Mouse (Mus musculus) liver, adult 10 weeks (tissue): ENCODE results near the gene Sort1. TPM values are rescaled to one million over a fixed set of nuclear protein-coding genes. Genes with fewer than 3 reads are reported as not detected.

ENCODE experiments used
- polyA plus RNA-seq: library from polyadenylated mRNA; stranded (reverse); fragments of 350-450 nt; fragmentation: Illumina TruSeq; extraction: RNeasy Lipid Tissue Mini Kit (QIAGEN cat#74804); gene quantifications from one replicate; pipeline ENCODE4 v1.2.3, GENCODE M21; 2014; ENCODE audit warnings: low read depth, low replicate concordance

Gene Sort1
- 5.6 TPM for polyA plus RNA-seq

DNA sequence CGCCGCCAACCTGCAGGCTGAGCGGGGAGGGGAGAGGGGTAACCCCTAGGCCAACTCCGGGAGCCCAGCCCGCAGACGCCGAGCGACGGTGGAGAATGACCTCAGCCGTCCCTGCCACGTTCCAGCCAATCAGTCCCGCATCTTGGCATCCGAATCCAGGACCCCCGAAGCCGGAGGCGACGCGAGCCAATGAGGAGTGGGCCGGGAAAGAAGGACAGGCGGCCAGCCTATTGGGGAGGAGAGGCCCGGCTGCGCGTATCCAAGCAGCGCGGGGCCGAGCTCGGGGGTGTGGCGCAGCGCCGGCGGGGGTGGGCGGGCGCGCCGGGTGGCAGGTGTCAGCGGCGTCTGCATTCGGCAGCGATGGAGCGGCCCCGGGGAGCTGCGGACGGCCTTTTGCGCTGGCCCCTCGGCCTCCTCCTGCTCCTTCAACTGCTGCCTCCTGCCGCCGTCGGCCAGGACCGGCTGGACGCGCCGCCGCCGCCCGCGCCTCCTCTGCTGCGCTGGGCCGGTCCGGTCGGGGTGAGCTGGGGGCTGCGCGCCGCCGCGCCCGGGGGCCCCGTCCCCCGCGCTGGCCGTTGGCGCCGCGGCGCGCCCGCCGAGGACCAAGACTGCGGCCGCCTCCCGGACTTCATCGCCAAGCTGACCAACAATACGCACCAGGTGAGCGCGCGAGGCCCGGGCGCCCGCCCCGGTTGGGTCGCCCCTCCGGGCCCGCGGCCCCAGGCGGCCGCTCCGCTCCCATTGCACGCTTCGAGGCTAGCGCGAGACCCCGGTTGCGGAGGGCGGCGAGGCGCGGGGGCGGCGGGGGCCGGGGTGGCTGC, at the start of gene Sort1:
Gene Sort1, plus strand, starts transcription at position 302 of the 821 bp plus-strand sequence.

DNA sequence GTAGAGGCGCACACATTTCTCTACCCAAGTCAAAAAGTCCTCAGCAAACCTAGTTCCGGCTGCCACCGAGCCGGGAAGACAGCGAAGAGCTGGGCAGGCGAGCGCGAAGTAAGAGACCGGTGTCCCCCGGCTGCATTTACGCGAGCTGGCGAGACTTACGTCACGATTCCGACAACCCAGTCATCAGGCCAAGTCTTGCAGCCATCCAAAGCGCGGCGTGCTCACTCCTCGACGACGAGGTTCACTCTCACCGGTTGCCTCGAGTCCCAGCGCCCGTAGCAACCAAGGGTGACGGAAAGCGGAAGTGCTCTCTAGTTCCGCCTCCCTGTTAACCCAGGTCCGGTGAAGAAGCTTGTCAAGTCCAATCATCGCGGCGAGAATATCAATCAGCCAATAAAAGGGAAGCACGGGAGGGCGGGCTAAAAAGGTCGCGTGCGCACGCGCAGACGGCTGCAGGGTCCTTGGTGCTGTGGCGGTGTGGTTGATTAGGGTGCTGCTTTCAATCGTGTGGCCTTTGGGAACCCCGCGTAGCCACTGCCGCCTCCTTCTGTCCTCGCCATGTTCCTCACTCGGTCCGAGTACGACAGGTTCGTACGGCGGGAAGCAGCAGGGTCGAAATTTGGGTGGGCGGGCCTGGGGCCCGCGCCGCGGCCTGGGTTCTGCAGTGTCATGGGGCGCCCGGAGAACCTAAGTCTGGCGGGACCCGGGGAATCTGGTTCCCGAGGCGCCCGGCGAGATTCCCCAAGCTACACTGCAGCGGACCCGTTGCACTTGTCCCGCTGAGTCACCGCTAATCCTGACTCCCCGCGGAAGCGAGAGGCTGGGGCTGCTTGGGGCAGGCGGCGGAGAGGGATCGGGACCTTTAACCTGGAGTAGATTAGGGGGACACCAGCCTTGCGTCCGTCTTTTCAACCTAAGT, 26.9 kb upstream of the Sort1 start, which contains the start of gene Psma5:
Gene Psma5, plus strand, starts transcription at position 208 of the 919 bp plus-strand sequence.

DNA sequence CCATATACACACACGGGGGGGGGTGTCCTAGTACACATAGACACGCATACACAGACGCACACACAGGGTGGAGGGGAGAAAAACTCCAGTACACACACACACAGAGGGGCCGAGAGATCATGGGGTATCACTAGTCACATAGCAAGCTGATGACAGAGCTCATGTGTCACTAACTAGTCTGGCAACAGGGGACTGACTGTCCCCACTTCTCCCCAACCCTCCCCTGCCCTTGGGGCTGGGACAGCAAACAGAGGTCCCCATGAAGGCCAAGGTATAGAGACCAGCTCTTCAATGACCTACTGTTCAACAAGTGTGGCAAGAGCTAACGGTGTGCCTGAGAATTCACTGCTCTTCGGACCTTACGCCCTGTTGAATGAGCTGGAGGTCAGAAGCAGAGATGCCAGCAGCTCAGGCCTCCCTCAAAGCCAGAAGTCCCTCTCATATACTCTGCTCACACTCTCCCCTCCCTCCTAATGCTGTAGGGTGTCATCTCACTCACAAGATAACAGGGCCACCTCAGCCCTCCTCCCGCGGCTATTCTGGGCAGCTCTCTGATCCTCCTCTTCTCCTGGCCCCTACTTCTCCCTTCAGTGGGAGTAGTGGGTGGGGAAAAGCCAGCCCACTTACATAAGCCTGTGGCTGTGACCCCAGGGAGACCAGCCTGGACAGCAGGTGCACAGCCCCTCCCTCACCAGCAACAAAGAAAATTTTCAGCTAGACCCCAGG, 80.6 kb downstream of the Sort1 start, which contains the start of gene Mybphl:
Gene Mybphl, plus strand, starts transcription at position 642 of the 726 bp plus-strand sequence.

DNA sequence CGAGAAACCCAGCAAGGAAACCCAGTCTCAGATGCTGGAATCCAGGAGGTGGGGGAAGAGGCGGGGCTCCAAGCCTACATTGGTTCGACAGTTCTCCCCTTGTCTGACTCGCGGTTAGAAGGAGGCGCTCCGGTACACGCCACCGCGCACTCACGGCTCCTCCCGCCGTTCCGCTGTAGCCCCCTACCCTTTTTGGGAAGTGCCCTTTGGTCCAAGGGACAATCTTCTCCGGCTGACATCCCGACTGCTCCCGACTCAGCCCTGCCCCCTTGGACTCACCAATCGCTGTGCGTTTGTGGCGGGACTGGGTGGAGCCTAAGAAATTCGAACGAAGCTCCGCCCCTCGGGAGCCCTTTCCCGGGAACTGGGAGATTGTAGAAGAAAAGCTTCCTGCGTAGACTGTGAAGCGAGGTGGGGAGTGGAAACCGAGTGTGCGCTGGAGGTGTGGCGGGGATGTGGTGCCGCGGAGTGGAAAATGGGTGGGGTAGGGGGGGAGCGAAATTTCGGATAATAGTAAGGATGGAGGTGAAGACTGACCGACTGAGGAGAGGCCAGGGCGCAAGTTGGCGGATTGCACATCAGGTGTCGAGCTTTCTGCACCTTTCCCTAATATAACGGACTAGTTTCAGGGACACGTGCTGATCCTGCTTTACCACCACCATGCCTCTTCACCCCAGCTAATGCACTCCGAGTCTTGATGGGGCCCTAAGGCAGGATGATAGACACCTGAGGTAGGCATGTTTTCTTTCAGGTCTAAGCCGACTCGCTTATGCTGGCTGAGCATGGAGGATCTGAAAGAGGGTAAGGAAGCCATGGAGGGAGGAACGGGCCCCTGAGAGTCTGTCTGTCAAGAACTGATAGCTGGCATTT, 99.8 kb downstream of the Sort1 start, which contains the start of gene Psrc1:
Gene Psrc1, plus strand, starts transcription at position 355 of the 870 bp plus-strand sequence.

Other genes starting within 250 kb of the Sort1 start
- gene Gstm4, start 239.2 kb upstream of the Sort1 start, polyA plus RNA-seq, result 25.8 TPM
- gene Ampd2, start 197.4 kb upstream of the Sort1 start, polyA plus RNA-seq, result 6.4 TPM
- 0.95 TPM for gene Gnat2, start 191.3 kb upstream of the Sort1 start, polyA plus RNA-seq
- 137 TPM for gene Gnai3, start 137.9 kb upstream of the Sort1 start, polyA plus RNA-seq
- not detected for gene Gpr61, start 129.2 kb upstream of the Sort1 start, polyA plus RNA-seq
- gene Amigo1, start 97.7 kb upstream of the Sort1 start, polyA plus RNA-seq, result 2.5 TPM
- gene Cyb561d1, start 82.9 kb upstream of the Sort1 start, polyA plus RNA-seq, result 2.0 TPM
- gene Atxn7l2, start 73.1 kb upstream of the Sort1 start, polyA plus RNA-seq, result not detected
- gene Sypl2, start 57.4 kb upstream of the Sort1 start, polyA plus RNA-seq, result not detected
- 96.0 TPM for gene Psma5, start 27.2 kb upstream of the Sort1 start, polyA plus RNA-seq
- not detected for gene Mybphl, start 80.8 kb downstream of the Sort1 start, polyA plus RNA-seq
- not detected for gene Psrc1, start 99.8 kb downstream of the Sort1 start, polyA plus RNA-seq
- gene Celsr2, start 131.5 kb downstream of the Sort1 start, polyA plus RNA-seq, result not detected
- gene Sars, start 161.1 kb downstream of the Sort1 start, polyA plus RNA-seq, result 12.8 TPM